Mouse (Mus musculus) ES-E14 (cell line): ENCODE measurements around the gene Cfap298.

ENCODE experiments used
- HCFC1 ChIP-seq: IDR thresholded peaks from 2 replicates; pipeline ENCODE4 v1.6.1; 2012; ENCODE audit warnings: low read length, inconsistent platforms, borderline replicate concordance; ENCODE audit not compliant: insufficient read depth
- MAFK ChIP-seq: IDR thresholded peaks from 2 replicates; pipeline ENCODE4 v1.6.1; 2014; ENCODE audit warnings: mild to moderate bottlenecking, low read depth, low read length, inconsistent platforms; ENCODE audit not compliant: insufficient read depth

GRCm38 (mm10) chr16:90966241-90966640, 31.3 kb upstream of the Cfap298 start:
- TF ChIP-seq MAFK (no peak), HCFC1 (no peak)
